Mouse (Mus musculus) hindbrain, embryonic 16.5 days (tissue): ENCODE measurements around the gene Zkscan14. TPM values are rescaled to one million over a fixed set of nuclear protein-coding genes. Genes with fewer than 3 reads are reported as not detected.
A peak's percentile ranks its signal among the peaks of the same experiment; 100 is the strongest.

Source experiments
- ATAC-seq: fragments of 200-750 bp; cut with Nextera tagmentation; 2 replicates; pipeline ENCODE4 v1.8.0; 2017; ENCODE audit warnings: moderate TSS enrichment, moderate library complexity
- H3K27ac ChIP-seq: fragments of 300-500 bp; sonication (generic); 2 replicates; pipeline ENCODE4 v1.5.1; 2014; ENCODE audit warnings: low read depth, mild to moderate bottlenecking, control low read depth, low read length, moderate library complexity
- H3K27me3 ChIP-seq: fragments of 300-500 bp; sonication (generic); replicated peaks from 2 replicates; pipeline ENCODE4 v1.6.1; 2014; ENCODE audit warnings: low read length; ENCODE audit not compliant: control insufficient read depth, insufficient read depth
- H3K36me3 ChIP-seq: fragments of 300-500 bp; sonication (generic); 2 replicates; pipeline ENCODE4 v1.6.1; 2014; ENCODE audit warnings: mild to moderate bottlenecking, low read length, moderate library complexity, mixed read lengths; ENCODE audit not compliant: control insufficient read depth, insufficient read depth
- H3K4me1 ChIP-seq: fragments of 300-500 bp; sonication (generic); 2 replicates; pipeline ENCODE4 v1.6.1; 2014; ENCODE audit warnings: low read depth, low read length; ENCODE audit not compliant: control insufficient read depth, insufficient read depth
- H3K4me2 ChIP-seq: fragments of 300-500 bp; sonication (generic); 2 replicates; pipeline ENCODE4 v1.6.1; 2014; ENCODE audit warnings: mild to moderate bottlenecking, low read length, control low read depth, moderate library complexity
- H3K4me3 ChIP-seq: fragments of 300-500 bp; sonication (generic); 2 replicates; pipeline ENCODE4 v1.5.1; 2014; ENCODE audit warnings: mild to moderate bottlenecking, low read length, control low read depth, moderate library complexity
- H3K9ac ChIP-seq: fragments of 300-500 bp; sonication (generic); 2 replicates; pipeline ENCODE4 v1.6.1; 2014; ENCODE audit warnings: low read depth, mild to moderate bottlenecking, control low read depth, low read length, moderate library complexity
- H3K9me3 ChIP-seq: fragments of 300-500 bp; sonication (generic); 2 replicates; pipeline ENCODE4 v1.6.1; 2014; ENCODE audit warnings: mild to moderate bottlenecking, low read length, moderate library complexity; ENCODE audit not compliant: control insufficient read depth
- whole genome bisulfite sequencing: fragments of 180-500 bp; shearing (Covaris S2); extraction: QIAGEN DNeasy Blood & Tissue Kit; methylation state at CpG from one replicate; pipeline ENCODE4 v1.1.7; 2014; 5-methylcytosine and 5-hydroxymethylcytosine counted together
- polyA plus RNA-seq: library from polyadenylated mRNA; unstranded; fragments of >200 nt; fragmentation: Nextera tagmentation; extraction: Ambion mirVana; gene quantifications from 2 replicates; pipeline ENCODE4 v1.2.1, GENCODE M21; 2015

Gene Zkscan14
- polyA plus RNA-seq, 1 experiment from 2014 or later: 13.1 TPM

DNA sequence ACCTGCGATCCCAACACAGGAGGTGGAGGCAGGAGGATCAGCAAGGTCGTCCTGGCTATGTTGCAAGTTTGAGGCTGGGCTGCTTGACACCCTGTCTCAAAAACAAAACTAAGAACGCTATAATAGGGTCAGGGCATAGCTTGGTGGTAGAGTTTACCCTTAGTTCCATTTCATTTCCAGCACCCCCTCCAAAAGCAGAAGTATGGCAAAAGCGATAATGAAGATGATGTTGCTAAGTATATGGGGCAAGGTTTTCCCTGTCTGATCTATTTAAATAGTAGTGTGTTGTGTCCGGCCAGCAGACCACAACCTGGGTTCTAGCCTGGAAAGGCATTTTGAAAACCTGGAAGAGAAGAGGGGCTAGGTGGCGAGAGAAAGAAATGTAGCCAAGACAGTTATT lies 6.3 kb upstream of the Zkscan14 start:
- Histone ChIP-seq H3K4me2 (no peak overlapping the region), H3K27me3 (no peaks in the 10 kb centered on the region), H3K27ac (no peak overlapping the region), H3K36me3 (peaks cover 13% of the 10 kb centered on the region), H3K4me1 (peaks cover 10% of the 10 kb centered on the region), H3K4me3 (no peak overlapping the region), H3K9ac (no peak overlapping the region), H3K9me3 (no peaks in the 10 kb centered on the region)
- 85% methylated on average over 5 of the region's 6 CpGs for WGBS
- no peak for ATAC-seq

DNA sequence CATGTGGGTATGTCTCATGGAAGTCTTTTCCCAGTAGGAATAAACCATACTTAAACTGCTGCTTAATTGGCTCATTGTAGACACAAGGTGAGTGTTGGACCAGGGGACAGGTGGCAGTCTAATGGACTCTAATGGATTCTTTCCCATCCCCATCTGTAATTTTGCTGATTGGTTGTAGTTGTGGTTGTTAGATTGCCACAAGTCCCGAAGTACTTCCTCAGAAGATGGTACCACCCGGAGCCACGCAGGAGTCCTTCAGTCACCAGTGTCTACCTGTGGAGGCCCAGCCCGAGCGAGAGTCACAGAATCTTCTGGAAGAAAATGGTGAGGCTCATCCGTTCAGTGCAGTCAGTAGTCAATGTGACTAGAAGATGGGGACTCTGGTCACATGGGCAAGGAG lies 5.7 kb upstream of the Zkscan14 start:
- Histone ChIP-seq H3K4me3 (no peak overlapping the region), H3K9me3 (no peaks in the 10 kb centered on the region), H3K9ac (no peak overlapping the region), H3K36me3 (peaks cover 9% of the 10 kb centered on the region), H3K4me1 (peaks cover 10% of the 10 kb centered on the region), H3K27ac (no peak overlapping the region), H3K27me3 (no peaks in the 10 kb centered on the region), H3K4me2 (no peak overlapping the region)
- no peak for ATAC-seq
- 93% methylated on average over 6 of the region's 6 CpGs for WGBS

DNA sequence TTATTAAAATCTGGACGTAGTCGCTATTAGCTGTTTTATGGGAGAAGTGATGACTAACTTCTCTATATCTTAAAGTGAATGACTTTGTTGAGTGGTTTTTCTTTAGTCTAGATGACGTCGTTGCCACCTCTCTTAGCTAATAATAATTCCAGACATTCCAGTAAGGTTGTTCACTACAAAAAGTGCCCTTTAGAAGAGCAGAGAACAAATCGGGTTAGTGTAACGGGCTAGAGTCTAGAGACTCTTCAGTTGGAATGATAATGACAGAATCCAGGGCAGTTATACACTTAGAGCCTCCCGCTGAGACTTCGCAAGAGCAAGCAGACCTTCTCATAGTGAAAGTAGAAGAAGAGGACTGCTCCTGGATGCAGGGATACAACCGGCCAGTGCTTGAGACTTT lies 3.4 kb upstream of the Zkscan14 start:
- Histone ChIP-seq H3K36me3 (no peaks in the 10 kb centered on the region), H3K9ac (peak overlapping the region; percentile 47), H3K4me3 (peak overlapping the region; percentile 62), H3K4me2 (peak overlapping the region; percentile 70), H3K9me3 (no peaks in the 10 kb centered on the region), H3K27ac (no peak overlapping the region), H3K4me1 (peaks cover 21% of the 10 kb centered on the region), H3K27me3 (no peaks in the 10 kb centered on the region)
- 26% methylated on average over 9 of the region's 9 CpGs for WGBS
- ATAC-seq: no peak

DNA sequence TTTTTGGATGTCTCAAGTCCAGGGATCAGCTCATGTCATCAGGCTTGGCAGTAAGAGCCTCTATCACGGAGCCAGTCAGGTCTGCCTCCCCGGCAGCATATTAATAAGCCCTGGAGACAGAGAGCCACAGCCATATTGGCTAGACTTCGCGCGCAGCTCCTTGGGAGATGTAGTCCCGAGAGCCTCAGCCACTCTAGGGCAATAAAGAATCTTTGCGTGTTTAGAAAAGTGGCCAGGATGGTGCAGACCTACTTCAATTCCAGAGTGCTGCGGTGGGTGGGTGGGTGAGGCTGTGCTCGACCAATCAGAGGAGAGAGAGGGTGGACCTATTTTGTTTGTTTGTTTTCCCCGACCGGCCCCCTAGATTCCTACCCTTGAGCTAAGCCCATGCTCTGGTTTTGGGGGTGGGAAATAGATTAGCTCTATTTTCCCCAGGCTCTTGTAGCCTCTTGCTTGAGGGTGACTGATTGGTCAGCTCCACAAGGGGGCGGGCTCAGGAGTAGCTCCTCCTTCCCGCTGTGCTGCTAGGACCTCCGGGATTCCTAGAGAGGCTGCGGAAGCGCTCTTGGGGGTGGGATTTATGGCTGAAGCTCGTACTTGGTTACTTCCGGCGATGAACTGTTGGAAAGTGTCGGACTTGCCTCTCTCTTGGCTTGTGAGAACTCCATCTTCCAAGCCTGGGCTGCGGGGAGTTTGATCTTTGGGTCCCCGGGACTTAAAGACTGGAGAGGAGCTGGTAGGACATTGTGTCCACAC lies 2.4 kb upstream of the Zkscan14 start, which contains the start of gene Zkscan5:
TSS of gene Zkscan5 (plus strand) at position 627 of the 756 bp plus-strand sequence.
- peak within 1 kb of the TSS; percentile 68 for H3K9ac ChIP-seq
- peak; percentile 96 for ATAC-seq
- H3K27ac ChIP-seq: peak within 1 kb of the TSS; percentile 79
- no peaks in the 10 kb centered on the region for H3K36me3 ChIP-seq
- H3K9me3 ChIP-seq: no peaks in the 10 kb centered on the region
- H3K4me3 ChIP-seq: peak within 1 kb of the TSS; percentile 62
- H3K27me3 ChIP-seq: no peaks in the 10 kb centered on the region
- peak within 1 kb of the TSS; percentile 70 for H3K4me2 ChIP-seq
- under 1% methylated on average over 22 of the region's 22 CpGs for WGBS
- peaks cover 21% of the 10 kb centered on the region for H3K4me1 ChIP-seq

GRCm38 (mm10) chr5:145202446-145202845 lies 778 bp upstream of the Zkscan14 start:
- Histone ChIP-seq H3K36me3 (no peaks in the 10 kb centered on the region), H3K27me3 (no peaks in the 10 kb centered on the region), H3K9ac (no peak overlapping the region), H3K27ac (no peak overlapping the region), H3K4me2 (no peak overlapping the region), H3K4me1 (peaks cover 21% of the 10 kb centered on the region), H3K4me3 (no peak overlapping the region), H3K9me3 (no peaks in the 10 kb centered on the region)
- ATAC-seq: no peak
- 51% methylated on average over 3 of the region's 3 CpGs for WGBS

GRCm38 (mm10) chr5:145200387-145200786 lies 1.3 kb downstream of the Zkscan14 start:
- H3K9ac ChIP-seq: no peak overlapping the region
- H3K36me3 ChIP-seq: peaks cover 7% of the 10 kb centered on the region
- H3K27me3 ChIP-seq: no peaks in the 10 kb centered on the region
- no peak for ATAC-seq
- H3K4me3 ChIP-seq: no peak overlapping the region
- H3K4me1 ChIP-seq: peaks cover 16% of the 10 kb centered on the region
- 80% methylated on average over 7 of the region's 7 CpGs for WGBS
- H3K9me3 ChIP-seq: no peaks in the 10 kb centered on the region
- H3K4me2 ChIP-seq: no peak overlapping the region; the same call in 1 of the 2 replicates
- H3K27ac ChIP-seq: no peak overlapping the region

GRCm38 (mm10) chr5:145191962-145192361 lies 9.7 kb downstream of the Zkscan14 start, which contains the start of gene Atp5j2:
Gene Atp5j2 (minus strand): TSS chr5:145192062.
- 91% methylated on average over 2 of the region's 2 CpGs for WGBS
- no peak for ATAC-seq
- H3K4me1 ChIP-seq: peaks cover 19% of the 10 kb centered on the region

GRCm38 (mm10) chr5:145190875-145191798 lies 10.5 kb downstream of the Zkscan14 start:
- under 1% methylated on average over 41 of the region's 41 CpGs for WGBS
- Histone ChIP-seq H3K27ac (peak overlapping the region; percentile 76), H3K4me1 (peaks cover 19% of the 10 kb centered on the region), H3K4me3 (peak overlapping the region; percentile 77), H3K27me3 (no peaks in the 10 kb centered on the region), H3K9ac (peak overlapping the region; percentile 76), H3K36me3 (peaks cover 30% of the 10 kb centered on the region), H3K4me2 (peak overlapping the region; percentile 90), H3K9me3 (no peaks in the 10 kb centered on the region)
- ATAC-seq: peak; percentile 89

More at GRCm38 (mm10) chr5:145191962-145192361, 9.7 kb downstream of the Zkscan14 start, which contains the start of gene Atp5j2:
- H3K4me3 ChIP-seq: peak within 1 kb of the TSS; percentile 77
- no peaks in the 10 kb centered on the region for H3K9me3 ChIP-seq
- peak within 1 kb of the TSS; percentile 76 for H3K27ac ChIP-seq
- peak within 1 kb of the TSS; percentile 90 for H3K4me2 ChIP-seq
- peaks cover 25% of the 10 kb centered on the region for H3K36me3 ChIP-seq
- peak within 1 kb of the TSS; percentile 76 for H3K9ac ChIP-seq
- no peaks in the 10 kb centered on the region for H3K27me3 ChIP-seq

DNA sequence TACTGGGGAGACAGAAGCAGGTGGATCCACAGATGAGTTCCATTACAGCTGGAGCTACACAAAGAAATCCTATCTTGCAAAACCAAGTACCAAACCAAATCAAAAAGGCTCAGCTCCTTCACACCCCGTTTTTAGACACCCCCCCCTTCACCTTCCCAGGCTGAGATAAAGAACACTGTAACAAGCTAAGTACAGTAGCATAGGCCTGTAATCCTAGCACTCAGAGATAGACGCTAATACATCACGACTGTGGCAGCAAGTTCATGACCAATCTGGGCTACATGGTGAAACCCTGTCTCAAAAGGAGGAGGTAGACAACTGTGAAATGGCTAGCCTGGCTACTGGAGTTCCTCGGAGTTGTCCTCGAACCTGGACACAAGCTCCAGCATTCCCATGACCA lies 11.3 kb downstream of the Zkscan14 start:
- Histone ChIP-seq H3K4me2 (peak overlapping the region; percentile 90), H3K4me1 (peaks cover 19% of the 10 kb centered on the region), H3K9me3 (no peaks in the 10 kb centered on the region), H3K36me3 (peaks cover 32% of the 10 kb centered on the region), H3K27me3 (no peaks in the 10 kb centered on the region), H3K27ac (no peak overlapping the region), H3K4me3 (peak overlapping the region; percentile 77), H3K9ac (peak overlapping the region; percentile 76)
- WGBS: 57% methylated on average over 5 of the region's 5 CpGs
- ATAC-seq: peak; percentile 4; the same call in 1 of the 2 replicates
